Comparison of ENCODE assay signal across 17 mouse cellular contexts in genomic region chr1:64644513-64644912, GRCm38 (mm10).
"Had no signal": no experiment of that assay in that cellular context is flagged by ENCODE, and none has a peak within 500 bp of the region (broad histone marks: within the 10 kb centered on the region; RNA-seq: fewer than 3 reads in every experiment).

No protein-coding gene starts in this region.

- H3K36me3 ChIP-seq: kidney, embryonic 15.5 days; limb, embryonic 12.5 days; limb, embryonic 15.5 days; liver, embryonic 12.5 days; liver, embryonic 15.5 days; lung, embryonic 15.5 days had no signal

- H3K9me3 ChIP-seq: kidney, embryonic 15.5 days; limb, embryonic 12.5 days; limb, embryonic 15.5 days; liver, embryonic 12.5 days; liver, embryonic 15.5 days; lung, embryonic 15.5 days had no signal

- H3K27me3 ChIP-seq: kidney, embryonic 15.5 days; limb, embryonic 12.5 days; limb, embryonic 15.5 days; liver, embryonic 12.5 days; liver, embryonic 15.5 days; lung, embryonic 15.5 days had no signal

- DNase-seq: kidney, adult 8-10 months; kidney, postnatal 10 days; kidney, postnatal 36 days; left cerebral cortex, postnatal 4 days; lung, adult 18-20 months; lung, postnatal 10 days; lung, postnatal 36 days; midbrain, embryonic 14.5 days; thymus, adult 18-20 months; thymus, postnatal 14 days; thymus, postnatal 4 days had no signal

- ATAC-seq: liver, embryonic 12.5 days had no signal

- H3K4me1 ChIP-seq: kidney, embryonic 15.5 days; lung, embryonic 15.5 days had no signal

- H3K27ac ChIP-seq: kidney, embryonic 15.5 days; limb, embryonic 12.5 days; limb, embryonic 15.5 days; liver, embryonic 12.5 days; liver, embryonic 15.5 days; lung, embryonic 15.5 days had no signal

- H3K4me3 ChIP-seq: kidney, embryonic 15.5 days; limb, embryonic 12.5 days; limb, embryonic 15.5 days; liver, embryonic 12.5 days; liver, embryonic 15.5 days; lung, embryonic 15.5 days had no signal
